Mouse (Mus musculus) gastrocnemius, adult 2 months (tissue): ENCODE data around the gene Mpnd. TPM values are rescaled to one million over a fixed set of nuclear protein-coding genes. Genes with fewer than 3 reads are reported as not detected.

ENCODE experiments used
- DNase-seq: peaks from one replicate; pipeline ENCODE4 v3.0.0; 2022
- H3K27ac ChIP-seq: fragments of 200-600 bp; 2 replicates; pipeline ENCODE4 v1.8.1; 2022; ENCODE audit warnings: mild to moderate bottlenecking
- H3K4me3 ChIP-seq: fragments of 200-600 bp; 2 replicates; pipeline ENCODE4 v1.8.1; 2022; ENCODE audit warnings: mild to moderate bottlenecking, moderate library complexity
- CTCF ChIP-seq: fragments of 200-600 bp; IDR thresholded peaks from 2 replicates; pipeline ENCODE4 v1.8.1; 2022; ENCODE audit warnings: antibody characterized with exemption, mild to moderate bottlenecking, moderate library complexity
- intact Hi-C: fragments of 180-260 bp; cut with DNase I; formaldehyde crosslinking; loops from one replicate; pipeline ENCODE4 v1.15.1; 2025
- long read RNA-seq, 2 experiments: library from polyadenylated mRNA; stranded (forward); transcript quantifications; one replicate each; pipeline ENCODE4 v2.0.0; 2021
- total RNA-seq, 2 experiments: library from RNA; stranded (reverse); gene quantifications; 2 replicates each; pipeline ENCODE4 v1.2.3; 2021

Mpnd gene
- total RNA-seq, result 10 to 100 TPM; 41.2 to 41.6 TPM
- long read RNA-seq, experiment 1, transcript Mpnd-204 (13 exons, 1,701 nt), result major isoform, 48 of 67 reads
- long read RNA-seq, experiment 1, partial matches to known transcripts, result 15 of 67 reads
- long read RNA-seq, experiment 1, other reads (novel, unspliced or antisense), result 4 of 67 reads
- long read RNA-seq, experiment 2, transcript Mpnd-204 (13 exons, 1,701 nt), result major isoform, 50 of 67 reads
- long read RNA-seq, experiment 2, partial matches to known transcripts, result 12 of 67 reads
- long read RNA-seq, experiment 2, other reads (novel, unspliced or antisense), result 5 of 67 reads

GRCm38 (mm10) chr17:56005415-56006061 lies at the start of gene Mpnd, which contains the start of gene Stap2:
Gene Mpnd, plus strand, starts transcription at chr17:56005711.
Gene Stap2, minus strand, starts transcription at chr17:56005584.
- Histone ChIP-seq H3K4me3 (peak within 1 kb of the TSS; percentile 68), H3K27ac (peak within 1 kb of the TSS; percentile 91)
- intact Hi-C loops, result no loop called here
- DNase-seq, result peak; percentile 31
- no peak for TF ChIP-seq CTCF

- H3K27ac ChIP-seq, result no peak overlapping the region
- TF ChIP-seq CTCF, result no peak
- peak overlapping the region; percentile 54 for H3K4me3 ChIP-seq
- peak; percentile 51 for DNase-seq
- intact Hi-C loops, result loop anchor here (5.0 kb wide), 1 partner anchor 116 kb away; no protein-coding TSS in a partner anchor
These were observed 49.4 kb upstream of the Mpnd start for GRCm38 (mm10) chr17:55956129-55956528.

DNA sequence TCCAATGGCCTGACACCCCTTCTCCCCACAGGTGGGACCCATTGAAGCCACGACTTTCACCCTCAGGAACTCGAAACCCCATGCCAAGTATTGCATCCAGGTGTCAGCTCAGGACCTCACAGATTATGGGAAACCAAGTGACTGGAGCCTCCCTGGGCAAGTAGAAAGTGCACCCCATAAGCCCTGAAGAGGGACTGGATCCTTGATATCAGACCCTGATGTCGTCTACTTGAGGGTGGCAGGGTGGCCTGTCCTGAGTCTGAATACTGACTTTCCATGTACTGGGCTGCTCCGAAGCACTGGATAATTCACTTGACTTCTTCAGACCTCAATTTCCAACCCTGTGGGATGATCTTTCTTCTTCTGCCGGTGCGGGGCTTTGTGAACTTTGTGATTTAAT lies 48.9 kb upstream of the Mpnd start:
- no peak for DNase-seq
- peak overlapping the region; percentile 54 for H3K4me3 ChIP-seq
- H3K27ac ChIP-seq, result no peak overlapping the region
- intact Hi-C loops, result loop anchor here (5.0 kb wide), 1 partner anchor 116 kb away; no protein-coding TSS in a partner anchor
- TF ChIP-seq CTCF, result no peak

DNA sequence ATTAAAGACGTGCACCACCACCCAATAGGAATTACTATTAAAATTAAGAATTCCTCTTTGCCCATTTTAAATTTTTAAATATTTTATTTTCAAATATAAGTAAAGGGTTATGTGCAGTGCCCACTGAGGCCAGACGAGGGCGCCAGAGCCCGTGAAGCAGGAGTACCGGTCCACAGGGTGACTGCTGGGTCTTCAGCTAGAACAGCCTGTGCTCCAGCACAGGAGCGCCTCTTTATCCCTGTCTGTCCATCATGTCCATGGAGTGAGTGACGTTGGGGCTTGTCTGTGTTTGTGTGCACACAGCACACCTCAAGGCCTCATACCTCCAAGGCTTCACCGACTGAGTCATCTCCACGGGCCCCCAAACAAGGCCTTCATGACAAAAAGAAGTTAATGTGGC lies 48.3 kb upstream of the Mpnd start:
- H3K4me3 ChIP-seq, result no peak overlapping the region
- intact Hi-C loops, result loop anchor here (1.0 to 5.0 kb wide), 2 partner anchors 53 to 115 kb away; no protein-coding TSS in a partner anchor
- peak; percentile 74 for DNase-seq
- peak; percentile 99 for TF ChIP-seq CTCF
- H3K27ac ChIP-seq, result 0 out of 2 replicates have a peak overlapping the region, but pooled peaks have one; percentile 46

GRCm38 (mm10) chr17:55957726-55958583 lies 47.6 kb upstream of the Mpnd start:
- peak overlapping the region; percentile 94 for H3K27ac ChIP-seq
- intact Hi-C loops, result loop anchor here (1.0 to 5.0 kb wide), 2 partner anchors 52 to 114 kb away; no protein-coding TSS in a partner anchor

DNA sequence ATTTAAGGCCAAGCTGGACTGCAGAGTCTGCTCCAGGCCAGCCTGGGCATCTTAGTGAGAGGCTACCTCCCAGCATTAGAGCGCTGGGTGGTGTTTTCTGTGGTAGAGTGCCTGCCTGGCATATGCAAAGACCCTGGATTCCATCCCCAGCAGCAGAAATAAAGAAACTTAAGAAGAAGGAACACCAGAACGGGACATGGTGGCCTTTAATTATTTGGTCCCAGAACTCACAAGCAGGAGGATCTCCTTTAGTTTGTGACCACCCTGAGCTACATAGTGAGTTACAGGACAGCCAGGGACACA lies 47.0 kb upstream of the Mpnd start:
- intact Hi-C loops, result loop anchor here (5.0 kb wide), 1 partner anchor 114 kb away; no protein-coding TSS in a partner anchor
- DNase-seq, result no peak
- TF ChIP-seq CTCF, result no peak
- H3K4me3 ChIP-seq, result peak overlapping the region; percentile 80
- peak overlapping the region; percentile 94 for H3K27ac ChIP-seq

More at GRCm38 (mm10) chr17:55957726-55958583, 47.6 kb upstream of the Mpnd start:
- TF ChIP-seq CTCF, result no peak
- peak overlapping the region; percentile 80 for H3K4me3 ChIP-seq
- no peak for DNase-seq

DNA sequence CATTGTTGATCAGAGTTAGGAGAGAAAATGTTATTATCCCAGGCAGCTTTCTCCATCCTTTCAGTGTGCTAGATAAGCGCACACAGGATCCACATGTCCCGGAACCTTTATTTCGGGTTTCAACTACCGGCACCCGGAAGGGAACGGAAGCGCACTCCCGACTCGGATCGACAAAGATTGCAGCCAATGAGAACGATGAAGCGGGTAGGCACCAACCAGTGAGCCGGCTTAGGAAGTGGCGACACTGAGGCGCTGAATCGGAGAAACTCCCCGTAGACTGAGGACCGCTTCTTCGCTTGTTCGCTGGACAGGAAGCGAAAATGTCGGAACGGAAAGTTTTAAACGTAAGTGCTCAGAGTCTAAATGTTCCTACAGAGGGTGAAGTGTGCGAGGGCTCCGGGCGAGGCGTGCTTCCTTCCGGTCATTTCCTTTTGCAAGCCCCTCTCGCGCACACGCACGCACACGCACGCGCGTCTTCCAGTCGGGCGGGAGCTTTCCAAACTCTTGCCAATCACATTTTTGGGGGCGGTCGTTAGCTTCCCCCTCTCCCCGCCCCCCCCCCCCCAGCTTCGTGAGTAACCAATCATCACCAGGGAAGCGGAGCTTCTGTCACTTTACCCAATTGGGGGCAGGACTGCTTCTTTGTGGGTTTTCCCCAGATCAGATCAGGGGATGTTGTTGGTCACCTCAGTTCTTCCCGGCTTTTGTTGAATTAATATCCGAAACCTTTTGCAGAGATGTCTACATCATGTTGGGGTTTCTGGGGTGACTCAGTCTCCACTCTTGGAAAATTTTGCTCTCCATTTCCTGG lies 46.4 kb upstream of the Mpnd start, which contains the start of gene Yju2:
Gene Yju2, plus strand, starts transcription at position 182 of the 811 bp plus-strand sequence.
- no peak; the same call in 1 of the 2 replicates for TF ChIP-seq CTCF
- H3K4me3 ChIP-seq, result peak within 1 kb of the TSS; percentile 80
- H3K27ac ChIP-seq, result peak within 1 kb of the TSS; percentile 94
- DNase-seq, result peak; percentile 94
- intact Hi-C loops, result loop anchor here (5.0 kb wide), 1 partner anchor 113 kb away; no protein-coding TSS in a partner anchor

- peak overlapping the region; percentile 80 for H3K4me3 ChIP-seq
- peak overlapping the region; percentile 94 for H3K27ac ChIP-seq
- no peak for DNase-seq
- intact Hi-C loops, result loop anchor here (5.0 to 10.0 kb wide), 2 partner anchors 112 to 295 kb away; partner anchors contain the start of gene Fem1a
- TF ChIP-seq CTCF, result no peak
These were observed 45.4 kb upstream of the Mpnd start for GRCm38 (mm10) chr17:55959946-55960740.

GRCm38 (mm10) chr17:55960791-55961190 lies 44.7 kb upstream of the Mpnd start:
- intact Hi-C loops, result loop anchor here (10.0 kb wide), 1 partner anchor 294 kb away; the partner anchor contains the start of gene Fem1a
- no peak for TF ChIP-seq CTCF
- no peak for DNase-seq
- H3K27ac ChIP-seq, result no peak overlapping the region
- no peak overlapping the region for H3K4me3 ChIP-seq

GRCm38 (mm10) chr17:55961631-55962030 lies 43.9 kb upstream of the Mpnd start:
- no peak for DNase-seq
- Histone ChIP-seq H3K27ac (no peak overlapping the region), H3K4me3 (no peak overlapping the region)
- intact Hi-C loops, result loop anchor here (10.0 kb wide), 1 partner anchor 293 kb away; the partner anchor contains the start of gene Fem1a
- no peak for TF ChIP-seq CTCF
